Mouse (Mus musculus) layer of hippocampus, adult 9-10 months (tissue): Measurements from ENCODE around the gene Gnai3.

Source experiments
- DNase-seq: peaks from one replicate; pipeline ENCODE4 v3.0.0; 2022; ENCODE audit warnings: low spot score

The Gnai3 gene

DNA sequence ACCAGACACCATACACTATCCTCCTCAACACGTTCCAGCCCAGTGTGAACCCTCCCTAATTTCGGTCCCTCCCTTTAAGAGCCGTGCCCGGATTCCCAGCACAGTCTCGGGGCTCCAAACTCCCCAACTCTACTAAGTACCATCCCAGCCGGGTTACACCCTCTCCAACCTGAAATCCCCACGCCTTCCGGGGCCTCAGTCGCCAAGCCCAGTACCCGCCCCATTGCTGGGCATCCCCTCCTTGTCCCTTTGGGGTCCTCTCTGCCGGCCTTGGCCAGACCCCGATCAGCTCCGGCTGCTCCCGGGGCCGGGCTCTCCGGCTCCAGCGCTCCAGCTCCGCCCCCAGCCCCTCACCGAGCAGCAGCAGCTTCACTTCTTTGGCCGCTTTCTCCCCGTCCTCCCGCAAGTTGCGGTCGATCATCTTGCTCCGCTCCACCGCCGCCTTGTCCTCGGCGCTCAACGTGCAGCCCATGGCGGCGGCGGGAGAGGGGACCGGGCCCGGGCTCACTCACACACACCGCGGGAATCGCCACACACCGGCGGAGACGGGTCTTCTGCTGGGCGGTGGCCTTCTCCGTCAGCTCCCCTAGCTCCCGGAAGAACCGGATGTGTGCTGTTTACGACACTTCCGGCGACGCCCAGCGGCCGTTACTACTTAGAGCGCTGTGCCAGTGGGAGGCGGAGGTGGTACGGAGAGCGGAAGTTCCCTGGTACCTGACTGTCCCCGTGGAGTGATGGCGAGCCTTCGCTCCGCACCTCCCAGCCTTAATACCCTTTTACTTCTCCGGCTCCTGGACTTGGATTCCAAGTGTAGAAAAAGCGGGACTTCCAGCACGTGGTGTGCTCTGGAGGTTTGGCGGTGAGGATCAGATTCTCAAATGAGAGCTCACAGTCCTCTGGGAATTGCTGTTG is at the start of gene Gnai3:
TSS of gene Gnai3 (minus strand) at position 613 of the 912 bp plus-strand sequence.
- peak; percentile 64 for DNase-seq

DNA sequence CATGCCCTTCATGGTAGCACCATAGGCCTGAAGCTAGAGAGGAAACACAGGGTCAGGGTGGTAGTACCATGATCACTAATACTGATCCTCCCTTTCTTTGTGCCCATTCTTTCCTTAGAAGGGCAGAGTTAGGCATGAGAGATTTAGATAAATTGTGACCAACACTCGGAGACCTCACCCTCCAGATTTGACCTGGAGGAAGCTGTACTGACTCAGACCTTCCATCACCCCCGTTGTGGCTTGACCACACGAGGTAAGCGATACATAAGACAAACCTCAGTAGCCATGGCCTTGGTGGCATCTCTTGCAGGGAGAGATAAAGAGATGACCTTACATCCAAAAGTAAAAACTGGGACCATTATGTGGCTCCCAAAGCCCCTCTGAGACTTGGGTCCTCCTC is 49.3 kb upstream of the Gnai3 start:
- no peak for DNase-seq

DNA sequence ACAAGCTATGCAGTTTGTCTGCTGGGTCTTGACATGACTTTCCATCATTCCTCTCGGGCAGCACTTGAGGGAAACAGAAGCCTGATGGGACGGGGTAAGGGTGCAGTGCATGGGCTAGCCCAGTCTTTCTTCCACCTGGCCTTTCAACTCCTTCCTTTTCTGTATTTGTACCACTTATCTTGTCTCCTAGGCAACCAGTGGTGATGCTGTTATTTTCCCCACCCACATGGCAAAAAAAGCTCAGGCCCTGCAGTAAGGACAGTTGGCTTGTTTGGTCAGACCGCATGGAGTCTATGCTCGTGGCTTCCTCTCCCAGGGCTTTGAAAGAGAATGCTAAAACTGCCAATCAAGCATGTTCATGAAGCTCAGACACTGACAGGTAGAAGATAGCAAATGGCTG is 47.7 kb upstream of the Gnai3 start:
- DNase-seq, result no peak

DNA sequence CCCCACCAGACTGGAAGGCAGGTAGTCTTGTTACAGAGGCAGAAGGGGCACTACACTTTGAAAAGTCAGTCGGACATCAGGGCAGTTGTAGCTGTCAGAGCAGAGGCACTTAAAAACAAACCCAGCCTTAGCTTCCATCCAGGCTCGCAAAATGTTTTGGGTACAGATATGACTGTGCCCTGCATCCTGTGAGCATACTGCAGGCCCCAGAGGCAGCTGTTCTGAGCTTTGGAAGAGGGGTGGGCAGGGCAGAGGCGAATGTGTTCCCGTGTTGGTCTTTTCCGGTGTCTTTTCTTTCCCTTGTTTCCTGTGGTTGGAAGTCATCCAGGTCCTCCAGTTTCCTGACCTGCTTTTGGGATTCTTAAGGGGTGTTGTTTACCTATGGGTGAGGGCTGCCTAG is 44.0 kb upstream of the Gnai3 start:
- DNase-seq, result no peak

DNA sequence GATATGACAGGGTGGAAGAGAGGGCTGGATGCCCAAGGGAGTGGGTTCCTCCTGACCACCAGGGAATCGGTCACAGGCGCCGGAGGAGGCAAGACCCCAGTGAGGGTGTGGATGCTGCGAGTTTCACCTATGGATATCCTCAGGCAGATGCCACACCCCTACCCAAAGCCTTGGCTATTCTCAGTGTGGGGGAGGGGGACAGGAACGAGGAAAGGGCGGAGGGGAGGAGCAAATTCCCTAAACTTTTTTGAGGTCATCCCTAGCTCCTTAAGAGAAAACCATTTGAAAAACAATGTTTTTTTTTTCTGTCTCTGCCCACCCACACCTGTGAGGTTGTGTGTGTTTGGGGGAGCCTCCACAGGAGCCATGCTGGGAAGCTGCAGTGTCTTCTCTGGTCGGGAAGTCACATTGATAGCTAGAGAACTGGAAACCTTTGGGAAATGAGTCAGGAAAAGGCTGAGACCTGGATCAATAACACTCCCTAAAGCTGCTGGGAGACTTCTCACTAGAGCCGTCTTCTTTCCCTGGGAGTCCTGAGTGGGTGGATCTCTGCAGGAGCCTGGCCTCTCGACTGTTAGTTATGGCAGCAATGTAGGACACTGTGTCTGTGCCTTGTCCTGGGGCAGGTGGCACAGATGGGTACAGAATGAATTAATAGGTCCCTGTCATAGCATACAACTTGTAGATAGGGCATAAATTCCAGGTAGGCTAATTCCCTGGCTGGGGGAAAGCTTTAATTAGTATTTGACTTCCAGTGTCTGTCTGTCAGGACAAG is 43.0 kb upstream of the Gnai3 start:
- DNase-seq, result no peak

DNA sequence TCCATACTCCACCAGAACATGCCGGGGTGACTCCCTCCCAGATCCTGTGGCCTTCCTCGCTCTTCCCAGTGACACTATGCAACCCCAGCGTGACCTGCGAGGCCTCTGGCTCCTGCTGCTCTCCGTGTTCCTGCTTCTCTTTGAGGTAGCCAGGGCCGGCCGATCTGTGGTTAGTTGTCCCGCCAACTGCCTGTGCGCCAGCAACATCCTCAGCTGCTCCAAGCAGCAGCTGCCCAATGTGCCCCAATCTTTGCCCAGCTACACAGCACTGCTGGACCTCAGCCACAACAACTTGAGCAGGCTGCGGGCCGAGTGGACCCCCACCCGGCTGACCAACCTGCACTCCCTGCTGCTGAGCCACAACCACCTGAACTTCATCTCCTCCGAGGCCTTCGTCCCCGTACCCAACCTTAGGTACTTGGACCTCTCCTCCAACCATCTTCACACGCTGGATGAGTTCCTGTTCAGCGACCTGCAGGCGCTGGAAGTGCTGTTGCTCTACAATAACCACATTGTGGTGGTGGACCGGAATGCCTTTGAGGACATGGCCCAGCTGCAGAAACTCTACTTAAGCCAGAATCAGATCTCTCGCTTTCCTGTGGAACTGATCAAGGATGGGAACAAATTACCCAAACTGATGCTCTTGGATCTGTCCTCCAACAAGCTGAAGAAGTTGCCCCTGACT is 41.3 kb upstream of the Gnai3 start:
- DNase-seq, result no peak

DNA sequence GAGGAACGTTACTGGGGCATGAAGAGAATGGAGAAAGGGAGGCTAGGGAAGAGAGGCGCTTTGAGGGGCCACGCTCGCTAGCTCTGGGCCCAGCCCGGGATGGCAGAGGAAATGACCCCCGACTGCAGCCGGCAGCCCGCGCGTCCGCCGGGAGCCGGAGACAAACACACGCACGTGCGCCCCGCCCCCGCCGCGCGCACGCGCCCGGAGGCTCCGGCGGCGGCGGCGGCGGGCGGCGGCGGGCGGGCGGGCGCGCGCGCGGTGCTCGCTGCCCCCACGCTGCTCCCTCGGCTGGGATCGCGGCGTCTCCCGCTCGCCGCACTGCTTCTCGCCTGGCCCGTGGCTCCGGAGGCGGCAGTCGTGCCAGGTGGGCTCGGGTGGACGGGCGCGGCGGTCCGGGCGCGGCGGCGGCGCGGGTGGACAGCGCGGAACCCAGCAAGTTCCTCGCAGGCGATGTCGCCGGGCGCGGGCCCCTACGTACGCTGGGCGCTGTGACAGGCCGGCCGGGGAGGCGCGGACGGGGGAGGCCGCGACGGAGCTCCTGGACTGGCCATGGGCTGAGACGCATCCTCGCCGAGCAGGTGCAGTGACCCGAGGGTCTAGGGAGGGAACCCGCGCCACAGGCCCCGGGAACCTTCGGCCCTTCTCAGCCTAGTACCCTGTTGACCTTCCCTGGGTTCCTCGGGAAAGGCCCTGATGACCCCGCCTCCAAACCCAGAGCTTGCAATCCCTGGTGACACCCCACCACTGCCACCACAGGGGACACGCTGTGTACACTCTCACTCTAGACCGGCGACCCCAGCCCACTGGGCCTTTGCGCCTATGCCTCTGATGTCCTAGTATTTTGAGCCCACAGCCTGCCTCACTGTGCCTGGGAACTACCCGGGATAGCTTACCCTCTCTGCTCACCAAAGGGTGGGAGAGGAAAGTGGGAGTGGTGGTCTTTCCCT is 40.4 kb upstream of the Gnai3 start, which contains the start of gene Amigo1:
TSS of gene Amigo1 (plus strand) at position 238 of the 950 bp plus-strand sequence.
- DNase-seq, result no peak

DNA sequence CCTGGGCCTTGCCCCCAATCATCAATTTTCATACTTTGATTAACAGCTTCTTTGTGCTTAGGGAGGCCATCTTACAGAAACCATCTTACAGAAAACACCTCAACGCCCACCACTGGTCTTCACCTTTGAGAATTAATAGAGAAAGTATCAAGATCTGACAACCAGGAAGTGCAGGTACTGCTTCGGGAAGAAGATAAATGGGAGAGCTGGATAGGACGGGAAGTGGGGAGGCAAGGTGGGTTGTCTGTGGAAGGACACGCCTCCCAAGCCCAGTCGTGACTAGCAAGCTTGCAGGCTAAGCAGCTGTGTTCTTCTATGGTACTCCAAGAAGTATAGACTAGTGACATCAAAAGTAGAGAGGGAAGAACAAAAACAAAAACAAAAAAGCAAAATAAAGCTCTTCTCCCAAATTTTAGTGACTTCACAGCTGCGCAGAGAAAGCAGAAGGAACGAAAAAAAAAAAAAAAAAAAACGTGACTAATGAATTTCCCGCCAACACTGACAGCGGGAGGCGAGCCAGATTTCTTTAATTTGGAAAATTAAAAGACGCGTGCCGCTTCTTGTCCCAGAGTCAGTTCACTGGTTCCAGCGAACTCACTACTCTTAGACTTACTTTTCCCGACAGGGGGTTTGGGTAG is 39.6 kb upstream of the Gnai3 start:
- no peak for DNase-seq

DNA sequence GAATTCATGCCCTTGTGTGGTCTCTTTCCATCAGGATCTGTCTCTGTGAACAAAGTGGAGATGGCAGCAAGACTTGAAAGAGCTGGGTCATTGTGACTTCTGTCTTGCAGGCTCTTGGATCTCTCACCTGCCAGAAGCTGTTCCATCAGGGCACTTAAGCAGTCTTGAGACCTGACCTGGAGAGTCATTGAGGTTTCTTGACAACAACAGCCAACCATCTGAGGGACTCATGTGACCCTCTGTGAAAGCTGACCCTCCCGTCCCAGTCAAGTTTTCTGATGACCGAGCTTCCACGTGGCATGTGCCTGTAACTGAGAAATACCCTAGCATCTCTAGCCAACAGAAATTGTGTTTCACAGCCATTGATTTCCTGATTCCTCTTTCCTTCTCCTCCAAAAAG is 38.8 kb upstream of the Gnai3 start:
- DNase-seq, result no peak

DNA sequence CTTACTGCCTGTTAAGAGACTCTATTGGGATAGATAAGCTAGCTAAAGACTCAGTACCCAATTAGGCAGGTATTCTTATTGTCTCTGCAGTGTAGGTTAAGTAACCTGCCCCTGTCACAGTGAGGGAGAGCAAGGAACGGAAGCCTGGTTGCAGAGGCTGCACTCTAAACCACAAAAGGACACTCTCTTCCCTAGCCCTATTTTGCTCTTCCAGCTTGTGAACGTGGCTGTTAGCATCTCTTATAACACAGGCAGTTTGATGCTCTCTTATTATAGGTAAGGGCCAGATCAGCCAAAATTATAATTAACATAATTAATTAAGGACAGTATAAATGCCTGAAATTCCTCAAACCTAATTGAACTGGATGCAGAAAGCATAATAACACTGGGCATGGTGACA is 34.6 kb upstream of the Gnai3 start:
- no peak for DNase-seq

DNA sequence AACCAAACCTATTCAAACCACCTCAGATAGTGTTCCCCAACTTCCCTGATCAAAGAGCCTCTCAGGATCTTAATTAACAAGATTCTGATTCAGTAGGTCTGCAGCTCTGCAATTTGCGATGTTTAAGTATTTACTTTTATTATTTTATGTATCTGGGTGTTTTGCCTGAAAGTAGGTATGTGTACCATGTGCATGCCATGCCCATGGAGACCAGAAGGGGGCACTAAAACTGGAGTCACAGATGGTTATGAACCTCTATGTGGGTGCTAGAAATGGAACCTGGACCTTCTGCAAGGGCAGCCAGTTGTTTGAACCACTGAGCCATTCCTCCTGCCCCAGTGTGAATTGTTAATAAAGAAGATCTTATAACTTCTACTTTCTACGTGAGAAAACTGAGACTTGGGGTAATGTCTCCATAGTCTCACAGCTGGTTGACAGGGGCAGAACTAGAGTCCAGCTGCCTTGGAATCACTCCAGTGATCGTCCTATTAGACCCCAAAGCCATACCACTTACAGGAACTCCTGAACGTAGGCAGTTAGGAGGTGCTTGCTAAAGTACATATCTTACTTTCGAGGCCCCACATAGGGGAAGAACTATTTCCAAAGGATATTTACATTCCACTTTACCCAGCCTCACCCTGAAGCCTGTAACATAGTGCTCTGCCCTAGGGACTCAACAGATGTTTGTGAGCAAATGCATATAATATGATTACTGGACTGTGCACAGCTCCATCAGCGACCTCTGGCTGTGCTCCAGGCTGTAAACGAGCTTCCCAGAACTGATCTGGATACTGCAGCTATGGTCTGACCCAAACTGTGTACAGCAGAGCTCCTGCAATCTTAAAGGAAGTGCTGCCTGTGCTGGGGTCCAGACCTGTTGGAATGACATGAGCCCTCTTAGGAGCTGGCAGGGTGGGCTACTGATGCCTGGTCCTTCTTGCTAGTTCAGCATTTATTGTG is 33.1 kb upstream of the Gnai3 start:
- DNase-seq, result no peak

DNA sequence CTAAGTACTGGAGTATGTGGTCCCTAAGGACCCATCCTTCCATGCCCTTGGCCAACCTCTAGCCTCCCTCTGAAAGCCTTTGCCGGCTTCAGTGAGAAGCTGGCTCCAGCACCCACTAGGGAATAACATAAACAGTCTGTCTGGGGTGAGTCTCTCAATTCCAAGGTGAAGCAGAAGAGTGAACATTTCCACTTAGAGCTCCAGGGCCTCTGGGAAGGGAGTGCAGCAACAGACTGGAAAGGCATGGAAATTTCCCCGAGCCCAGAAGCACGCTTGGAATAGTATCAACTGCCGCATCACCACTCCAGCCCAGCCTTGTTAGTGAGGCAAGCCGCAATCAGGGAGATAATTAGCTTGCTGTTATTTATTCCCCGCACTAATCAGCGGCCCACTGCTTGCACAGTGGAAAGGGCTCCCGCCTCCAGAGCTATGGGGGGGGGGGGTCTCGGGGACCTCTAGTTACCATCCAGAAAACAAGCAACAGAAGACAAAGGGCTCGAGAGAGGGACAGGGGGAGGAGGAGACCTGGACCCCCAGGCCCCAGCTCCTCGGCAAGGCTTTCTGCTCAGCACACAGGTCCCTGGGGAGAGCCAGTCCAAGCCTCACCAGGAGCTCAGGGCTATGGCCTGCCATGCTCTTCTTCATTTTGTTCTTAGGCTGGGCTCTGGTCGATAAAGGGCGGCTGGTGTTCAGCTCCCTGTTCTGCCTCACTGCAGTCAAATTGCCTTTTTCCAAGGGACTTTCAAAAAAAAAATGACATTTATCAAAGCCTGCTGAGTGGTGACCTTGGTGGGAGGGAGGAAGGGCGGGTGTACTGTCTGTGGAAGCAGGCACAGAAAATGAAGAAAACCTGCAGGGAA is 29.0 kb upstream of the Gnai3 start:
- DNase-seq, result no peak

DNA sequence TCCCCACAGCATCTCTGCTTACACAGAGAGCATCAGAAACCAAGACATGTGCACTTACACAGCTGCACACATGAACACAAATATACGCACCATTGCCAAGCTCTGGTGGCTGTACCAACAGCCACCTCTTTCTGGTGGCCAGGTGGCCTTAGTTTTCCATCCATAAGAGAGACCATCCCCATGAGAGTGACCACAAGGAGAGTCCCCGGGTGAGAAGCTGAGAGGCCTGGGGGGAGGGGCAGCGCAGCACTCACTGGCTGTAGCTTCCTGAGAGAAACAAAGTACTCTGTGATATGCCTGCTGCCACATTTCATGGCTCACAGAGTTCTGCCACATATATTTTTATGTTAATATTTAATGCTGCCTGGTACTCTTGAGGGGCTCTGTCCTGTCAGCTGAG is 23.3 kb upstream of the Gnai3 start:
- no peak for DNase-seq

DNA sequence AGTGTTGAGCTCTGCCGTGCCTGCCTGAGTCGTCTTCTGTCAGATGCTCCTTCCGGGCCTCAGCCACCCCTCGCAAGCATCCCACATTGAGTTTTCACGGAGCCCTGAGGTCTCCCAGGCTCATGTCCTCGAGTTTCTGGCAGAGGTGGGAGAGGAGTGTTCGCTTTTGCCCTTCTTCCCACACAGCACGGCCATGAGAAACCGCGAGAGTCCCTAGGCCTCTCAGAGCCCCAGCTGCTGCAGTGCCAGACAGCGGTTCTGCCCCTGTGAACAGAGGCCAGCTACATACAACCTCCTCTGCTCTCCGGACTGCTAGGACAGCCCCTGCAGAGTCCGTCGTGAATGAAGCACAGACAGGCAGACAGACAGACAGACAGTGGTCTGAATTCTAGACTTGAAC is 21.6 kb upstream of the Gnai3 start:
- no peak for DNase-seq

DNA sequence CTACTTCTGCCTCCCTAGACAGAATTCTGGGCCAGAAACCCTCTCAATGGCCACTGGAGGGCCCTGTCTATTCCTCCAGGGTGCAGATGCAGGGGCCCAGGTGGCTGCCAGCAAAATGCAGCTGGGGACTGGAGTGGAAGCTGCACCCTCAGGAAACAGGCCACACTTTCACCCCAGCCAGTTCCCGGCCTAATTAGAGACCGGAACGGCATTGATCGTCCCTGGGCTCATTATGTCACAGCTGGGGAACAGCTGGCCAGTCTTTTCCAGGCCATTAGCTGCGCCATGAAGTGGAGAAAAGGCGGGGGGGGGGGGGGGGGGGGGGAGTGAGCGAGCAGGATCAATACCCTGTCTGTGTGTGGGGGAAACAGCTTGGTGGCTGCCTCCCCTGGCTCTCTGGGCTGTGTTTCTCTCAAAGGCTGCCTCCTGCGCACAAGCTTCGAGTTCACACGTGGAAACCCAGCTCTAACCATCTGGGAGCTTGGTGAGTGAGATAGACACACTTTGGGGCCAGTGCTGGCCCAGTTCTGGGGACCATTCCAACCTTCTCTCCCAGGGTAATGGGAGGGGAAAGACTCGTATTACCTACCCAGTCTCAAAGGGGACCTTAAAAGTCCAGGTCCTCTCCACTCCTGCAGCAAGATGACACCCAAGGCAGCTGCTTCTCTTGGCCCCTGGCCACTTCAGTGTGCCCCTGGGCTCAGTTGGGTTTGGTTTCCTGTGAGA is 20.7 kb upstream of the Gnai3 start:
- DNase-seq, result no peak

DNA sequence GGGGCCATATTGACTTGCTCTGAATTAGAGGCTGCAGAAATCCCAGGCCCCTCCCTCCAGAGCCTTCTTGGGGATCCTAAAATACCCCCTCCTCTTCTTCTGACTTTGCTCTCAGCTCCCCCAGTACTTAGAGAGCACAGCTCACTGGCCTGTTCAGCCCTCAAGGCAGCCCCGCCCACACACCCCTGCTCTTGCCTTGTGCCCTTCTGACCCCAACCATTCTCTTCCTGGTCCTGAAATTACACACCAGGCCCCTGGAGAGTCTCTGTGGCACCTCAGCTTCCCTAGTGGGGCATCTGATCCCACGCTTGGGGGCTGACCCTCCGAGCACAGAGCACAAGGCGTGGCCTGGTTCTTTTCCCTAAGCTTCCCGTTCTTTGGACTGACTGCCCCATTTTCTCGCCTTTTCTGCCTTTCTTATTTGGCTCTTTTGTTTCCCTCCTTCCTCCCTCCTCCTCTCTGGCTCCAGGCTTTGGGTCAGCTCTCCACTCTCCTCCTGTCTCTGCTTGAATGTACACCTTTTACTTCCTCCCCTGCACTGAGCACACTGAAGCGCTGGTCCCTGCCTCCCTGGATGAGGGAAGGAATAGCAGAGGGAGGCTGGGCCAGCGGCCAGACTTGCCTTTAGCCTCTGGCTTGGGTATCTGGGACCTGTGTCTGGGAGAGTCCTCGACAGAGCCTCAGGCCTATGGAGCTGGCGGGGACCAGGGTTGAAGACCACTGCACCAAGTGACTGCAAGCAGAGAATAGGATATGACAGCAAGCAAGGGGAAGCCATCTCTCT is 19.8 kb upstream of the Gnai3 start:
- no peak for DNase-seq

DNA sequence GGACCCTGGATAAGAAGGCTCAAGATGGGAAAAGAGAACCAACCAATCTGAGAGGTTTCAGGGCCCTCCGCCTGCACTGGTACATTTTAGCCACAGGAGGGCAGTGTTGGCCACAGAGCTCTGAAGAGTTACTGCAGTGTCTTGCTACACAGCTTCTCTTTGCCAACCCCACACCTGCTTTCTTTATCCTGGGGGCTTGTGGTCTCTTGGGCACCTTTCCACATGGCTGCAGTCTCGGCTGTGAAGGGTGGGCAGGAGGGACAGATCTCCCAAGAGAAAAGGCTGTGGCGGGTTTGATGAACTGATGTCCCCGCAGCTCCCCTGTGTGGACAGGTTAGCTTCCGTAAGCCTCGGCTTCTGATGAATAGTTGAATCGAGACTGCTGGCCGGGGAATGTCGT is 18.9 kb upstream of the Gnai3 start:
- DNase-seq, result peak; percentile 82
